Mouse (Mus musculus) forebrain, embryonic 10.5 days (tissue): ENCODE results near the gene Vps35l. TPM values are rescaled to one million over a fixed set of nuclear protein-coding genes. Genes with fewer than 3 reads are reported as not detected.
A peak's percentile ranks its signal among the peaks of the same experiment; 100 is the strongest.

Experiments used
- DNase-seq: peaks from one replicate; pipeline ENCODE4 v3.0.0-alpha.2; 2017; ENCODE audit warnings: low spot score; ENCODE audit errors: extremely low spot score
- H3K27ac ChIP-seq: fragments of 300-500 bp; sonication (generic); 2 replicates; pipeline ENCODE4 v1.5.1; 2016; ENCODE audit warnings: mild to moderate bottlenecking
- H3K27me3 ChIP-seq: fragments of 300-500 bp; sonication (generic); 2 replicates; pipeline ENCODE4 v1.6.1; 2016; ENCODE audit warnings: mild to moderate bottlenecking; ENCODE audit not compliant: poor library complexity, severe bottlenecking
- H3K36me3 ChIP-seq: fragments of 300-500 bp; sonication (generic); replicated peaks from 2 replicates; pipeline ENCODE4 v1.6.1; 2016; ENCODE audit warnings: mild to moderate bottlenecking, moderate library complexity
- H3K4me1 ChIP-seq: fragments of 300-500 bp; sonication (generic); 2 replicates; pipeline ENCODE4 v1.6.1; 2016
- H3K4me3 ChIP-seq: fragments of 300-500 bp; sonication (generic); 2 replicates; pipeline ENCODE4 v1.5.1; 2016; ENCODE audit warnings: mild to moderate bottlenecking, moderate library complexity
- H3K9me3 ChIP-seq: fragments of 300-500 bp; sonication (generic); 2 replicates; pipeline ENCODE4 v1.6.1; 2016; ENCODE audit warnings: mild to moderate bottlenecking, moderate library complexity
- WGBS: fragments of 180-500 bp; shearing (Covaris S2); methylation state at CpG from one replicate; pipeline ENCODE4 v1.1.7; 2016; 5-methylcytosine and 5-hydroxymethylcytosine counted together
- polyA plus RNA-seq: library from polyadenylated mRNA; unstranded; fragments of >200 nt; fragmentation: Nextera tagmentation; extraction: Ambion mirVana; gene quantifications from 2 replicates; pipeline ENCODE4 v1.2.1, GENCODE M21; 2016

The Vps35l gene
- polyA plus RNA-seq, result 63.1 and 67.2 TPM in 2 replicates

GRCm38 (mm10) chr7:118739975-118740531, at the start of gene Vps35l:
Gene Vps35l, plus strand, starts transcription at chr7:118740226.
- Histone ChIP-seq H3K36me3 (peaks cover 28% of the 10 kb centered on the region), H3K9me3 (no peaks in the 10 kb centered on the region), H3K4me1 (peaks cover 18% of the 10 kb centered on the region), H3K27ac (peak within 1 kb of the TSS; percentile 85), H3K4me3 (peak within 1 kb of the TSS; percentile 76), H3K27me3 (no peaks in the 10 kb centered on the region)
- peak; percentile 84 for DNase-seq
- 4% methylated on average over 16 of the region's 16 CpGs for WGBS

DNA sequence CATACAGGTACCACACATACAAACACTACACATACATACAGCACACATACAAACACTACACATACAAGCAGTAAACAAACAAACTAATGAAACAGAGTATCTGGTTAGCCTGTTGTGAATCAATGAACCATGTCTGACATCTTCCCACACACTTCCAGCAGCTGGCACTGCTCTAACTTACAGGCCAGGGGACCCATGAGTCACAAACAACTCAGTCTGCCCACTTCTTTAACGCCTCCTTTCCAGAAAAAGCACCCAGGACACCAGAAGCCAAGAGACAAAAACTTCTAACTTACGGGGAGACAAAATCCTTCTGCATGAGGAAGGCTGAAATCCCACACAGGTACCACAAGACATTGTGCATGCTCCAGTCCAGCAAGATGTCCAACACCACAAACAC, 48.7 kb upstream of the Vps35l start:
- Histone ChIP-seq H3K4me3 (no peak overlapping the region), H3K27me3 (no peaks in the 10 kb centered on the region), H3K27ac (no peak overlapping the region), H3K9me3 (no peaks in the 10 kb centered on the region), H3K4me1 (no peaks in the 10 kb centered on the region), H3K36me3 (peaks cover 92% of the 10 kb centered on the region)
- no peak for DNase-seq
- 90% methylated on average over 2 of the region's 2 CpGs for WGBS

GRCm38 (mm10) chr7:118696146-118696545, 43.9 kb upstream of the Vps35l start:
- peaks cover 86% of the 10 kb centered on the region for H3K36me3 ChIP-seq
- H3K27ac ChIP-seq, result no peak overlapping the region
- no peaks in the 10 kb centered on the region for H3K4me1 ChIP-seq

DNA sequence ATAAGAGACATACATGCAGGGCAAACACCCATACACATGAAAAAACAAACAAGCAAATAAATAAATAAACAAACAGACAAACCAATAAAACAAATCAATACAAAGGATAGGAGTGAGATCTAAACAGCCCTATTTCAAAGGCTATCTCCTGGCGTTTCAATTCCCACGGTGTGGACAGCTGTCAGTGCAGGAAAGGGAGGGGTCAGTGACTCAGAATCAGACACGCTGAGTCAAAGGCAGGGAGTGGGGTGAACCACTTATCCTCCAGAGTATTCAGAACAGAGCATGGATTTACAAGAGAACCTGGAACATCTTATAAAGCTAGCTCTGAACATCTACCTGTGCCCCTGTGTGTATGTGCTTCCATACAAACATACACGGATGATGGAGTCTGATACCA, 42.9 kb upstream of the Vps35l start:
- no peak overlapping the region for H3K4me3 ChIP-seq
- H3K27ac ChIP-seq, result no peak overlapping the region
- WGBS, result 86% methylated on average over 4 of the region's 4 CpGs
- H3K27me3 ChIP-seq, result no peaks in the 10 kb centered on the region
- H3K36me3 ChIP-seq, result peaks cover 84% of the 10 kb centered on the region
- H3K4me1 ChIP-seq, result no peaks in the 10 kb centered on the region
- no peak for DNase-seq
- H3K9me3 ChIP-seq, result no peaks in the 10 kb centered on the region

More at GRCm38 (mm10) chr7:118696146-118696545, 43.9 kb upstream of the Vps35l start:
- WGBS, result 95% methylated on average over 6 of the region's 6 CpGs
- Histone ChIP-seq H3K4me3 (no peak overlapping the region), H3K9me3 (no peaks in the 10 kb centered on the region), H3K27me3 (no peaks in the 10 kb centered on the region)
- no peak for DNase-seq

GRCm38 (mm10) chr7:118698882-118699281, 41.1 kb upstream of the Vps35l start:
- 95% methylated on average over 9 of the region's 9 CpGs for WGBS
- H3K9me3 ChIP-seq, result no peaks in the 10 kb centered on the region
- no peaks in the 10 kb centered on the region for H3K27me3 ChIP-seq
- no peak overlapping the region for H3K27ac ChIP-seq
- no peak for DNase-seq
- no peak overlapping the region for H3K4me3 ChIP-seq
- H3K36me3 ChIP-seq, result peaks cover 82% of the 10 kb centered on the region
- H3K4me1 ChIP-seq, result peaks cover 7% of the 10 kb centered on the region

DNA sequence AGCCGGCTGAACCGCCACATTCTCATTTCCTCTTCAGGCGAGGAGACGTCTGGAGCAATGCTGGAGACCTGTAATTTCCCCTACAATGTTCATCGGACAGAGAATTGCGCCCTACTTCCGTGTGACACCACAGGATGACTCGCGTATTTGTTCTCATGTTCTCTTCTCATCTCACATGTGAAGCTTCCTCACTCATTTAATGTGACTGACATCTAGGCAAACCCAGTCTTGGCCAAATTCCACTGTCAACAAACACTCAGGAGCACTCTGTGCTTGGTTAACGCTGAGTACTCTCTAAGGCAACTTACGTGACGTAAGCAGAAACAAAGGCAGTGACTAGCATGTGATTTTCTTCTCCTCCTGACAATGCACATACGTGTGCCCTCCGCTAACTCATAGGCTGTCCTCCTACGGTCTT, 36.9 kb upstream of the Vps35l start:
- Histone ChIP-seq H3K4me1 (peaks cover 34% of the 10 kb centered on the region), H3K27ac (no peak overlapping the region), H3K27me3 (no peaks in the 10 kb centered on the region), H3K36me3 (peaks cover 40% of the 10 kb centered on the region), H3K9me3 (no peaks in the 10 kb centered on the region), H3K4me3 (no peak overlapping the region)
- DNase-seq, result no peak
- 94% methylated on average over 15 of the region's 15 CpGs for WGBS

GRCm38 (mm10) chr7:118704001-118704850, 35.8 kb upstream of the Vps35l start:
- H3K27me3 ChIP-seq, result no peaks in the 10 kb centered on the region
- peak overlapping the region; percentile 85 for H3K4me3 ChIP-seq
- H3K27ac ChIP-seq, result 0 out of 2 replicates have a peak overlapping the region, but pooled peaks have one; percentile 95
- no peaks in the 10 kb centered on the region for H3K9me3 ChIP-seq
- DNase-seq, result no peak
- H3K4me1 ChIP-seq, result peaks cover 34% of the 10 kb centered on the region
- 89% methylated on average over 9 of the region's 9 CpGs for WGBS
- peaks cover 33% of the 10 kb centered on the region for H3K36me3 ChIP-seq

GRCm38 (mm10) chr7:118705101-118705961, 34.7 kb upstream of the Vps35l start, which contains the start of gene Gde1:
Gene Gde1, minus strand, starts transcription at chr7:118705778.
- WGBS, result under 1% methylated on average over 66 of the region's 66 CpGs

GRCm38 (mm10) chr7:118706051-118706450, 34.0 kb upstream of the Vps35l start:
- Histone ChIP-seq H3K27me3 (no peaks in the 10 kb centered on the region), H3K4me1 (peaks cover 34% of the 10 kb centered on the region), H3K27ac (peak overlapping the region; percentile 95), H3K9me3 (no peaks in the 10 kb centered on the region), H3K4me3 (peak overlapping the region; percentile 85), H3K36me3 (peaks cover 25% of the 10 kb centered on the region)
- no peak for DNase-seq
- 37% methylated on average over 6 of the region's 6 CpGs for WGBS

More at GRCm38 (mm10) chr7:118705101-118705961, 34.7 kb upstream of the Vps35l start, which contains the start of gene Gde1:
- Histone ChIP-seq H3K36me3 (peaks cover 31% of the 10 kb centered on the region), H3K9me3 (no peaks in the 10 kb centered on the region), H3K4me1 (peaks cover 34% of the 10 kb centered on the region), H3K27me3 (no peaks in the 10 kb centered on the region), H3K27ac (peak within 1 kb of the TSS; percentile 95), H3K4me3 (peak within 1 kb of the TSS; percentile 85)
- peak; percentile 95 for DNase-seq

DNA sequence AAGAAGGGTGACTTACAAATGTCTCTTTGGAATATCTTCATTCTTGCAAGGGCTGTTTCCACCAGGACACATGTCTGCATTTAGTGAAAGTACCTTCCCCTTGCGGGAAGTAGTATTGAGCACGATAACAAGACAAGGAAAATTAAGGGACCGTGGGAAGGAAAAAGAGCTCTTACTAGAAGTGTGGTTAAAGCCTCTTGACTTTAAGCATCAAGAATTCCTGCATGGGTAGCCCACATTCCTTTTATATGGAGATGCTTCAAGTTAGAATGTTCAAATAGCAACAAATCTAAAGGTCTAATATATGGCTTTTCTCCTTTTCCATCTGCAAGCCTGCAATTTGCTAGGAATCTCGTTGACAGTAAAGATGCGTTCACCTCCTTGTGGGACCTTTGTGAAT, 33.5 kb upstream of the Vps35l start:
- no peak for DNase-seq
- Histone ChIP-seq H3K27ac (0 out of 2 replicates have a peak overlapping the region, but pooled peaks have one; percentile 95), H3K9me3 (no peaks in the 10 kb centered on the region), H3K4me3 (no peak overlapping the region), H3K36me3 (peaks cover 21% of the 10 kb centered on the region), H3K4me1 (peaks cover 34% of the 10 kb centered on the region), H3K27me3 (no peaks in the 10 kb centered on the region)
- 91% methylated on average over 5 of the region's 5 CpGs for WGBS

DNA sequence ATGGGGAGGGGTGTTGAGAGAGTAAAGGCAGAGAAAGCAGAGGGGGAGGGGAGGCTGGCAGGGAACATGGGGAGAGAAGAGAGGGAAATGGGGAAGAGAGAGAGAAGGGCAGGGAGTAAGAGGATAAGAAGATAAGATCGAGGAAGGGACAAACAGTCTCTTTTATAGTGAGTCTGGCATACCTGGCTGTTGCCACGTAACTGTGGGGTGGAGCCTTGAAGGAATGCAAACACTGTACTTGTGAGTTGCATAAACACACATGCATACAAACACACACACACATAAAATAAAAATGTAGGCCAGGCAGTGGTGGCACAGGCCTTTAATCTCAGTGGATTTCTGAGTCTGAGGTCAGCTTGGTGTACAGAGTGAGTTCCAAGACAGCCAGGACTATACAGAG, 32.8 kb upstream of the Vps35l start:
- no peak for DNase-seq
- peaks cover 34% of the 10 kb centered on the region for H3K4me1 ChIP-seq
- peaks cover 15% of the 10 kb centered on the region for H3K36me3 ChIP-seq
- H3K27ac ChIP-seq, result no peak overlapping the region
- no peak overlapping the region for H3K4me3 ChIP-seq
- H3K9me3 ChIP-seq, result no peaks in the 10 kb centered on the region
- no peaks in the 10 kb centered on the region for H3K27me3 ChIP-seq
- WGBS, result 77% methylated on average over 2 of the region's 2 CpGs

- H3K4me1 ChIP-seq, result peaks cover 37% of the 10 kb centered on the region
- peaks cover 9% of the 10 kb centered on the region for H3K36me3 ChIP-seq
- 76% methylated on average over 4 of the region's 4 CpGs for WGBS
- H3K9me3 ChIP-seq, result no peaks in the 10 kb centered on the region
- H3K27ac ChIP-seq, result no peak overlapping the region
- no peak for DNase-seq
- H3K27me3 ChIP-seq, result no peaks in the 10 kb centered on the region
- no peak overlapping the region for H3K4me3 ChIP-seq
These were observed 32.0 kb upstream of the Vps35l start for GRCm38 (mm10) chr7:118708002-118708401.
